Mouse (Mus musculus): ENCODE measurements at regions not wholly inside any gene's neighbourhood (a gene's known extent, or its start where the extent isn't known, plus 50 kb on each side); places are given as distances from the start of the nearest gene placed in this dataset.

- no peak for TF ChIP-seq CTCF (IDR thresholded peaks at IDR 0.05)
- TF ChIP-seq POLR2A (IDR thresholded peaks at IDR 0.05; ENCODE audit: insufficient read depth, low read depth, low read length): no peak
Measured at GRCm38 (mm10) chr16:50030905-50031369, 230.6 kb downstream of the Cd47 start.
